Mouse (Mus musculus): ENCODE measurements around the gene Qrich1.
A peak's percentile ranks its signal among the peaks of the same experiment; 100 is the strongest.

Qrich1 gene

GRCm38 (mm10) chr9:108516380-108517251 lies at the start of gene Qrich1:
Qrich1 (plus strand) TSS chr9:108516806.
- peak; percentile 98 for ATAC-seq (ENCODE audit: insufficient number of reproducible peaks, low FRiP score, low TSS enrichment)

GRCm38 (mm10) chr9:108469430-108469829 lies 47.2 kb upstream of the Qrich1 start:
- ATAC-seq (ENCODE audit: insufficient number of reproducible peaks, low FRiP score, low TSS enrichment) = no peak

DNA sequence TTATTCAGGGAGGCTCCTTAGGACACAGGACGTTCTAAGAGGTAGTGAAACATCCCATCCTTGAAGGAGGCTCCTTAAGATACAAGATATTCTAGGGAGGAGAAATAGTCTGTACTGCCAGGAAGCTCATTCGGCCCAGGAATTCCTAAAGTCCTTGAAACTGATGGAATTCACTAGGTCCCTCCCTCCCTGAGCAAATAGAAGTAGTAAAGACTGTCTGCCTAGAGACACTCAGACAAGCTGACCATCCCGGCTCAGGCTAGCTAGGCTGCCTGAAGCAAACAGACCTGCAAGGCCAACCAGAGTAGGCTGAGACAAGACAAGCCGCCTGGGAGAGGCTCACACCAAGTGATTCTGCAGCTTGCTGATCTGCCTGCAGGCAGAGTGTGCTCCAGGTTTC lies 46.8 kb upstream of the Qrich1 start:
- no peak for ATAC-seq (ENCODE audit: insufficient number of reproducible peaks, low FRiP score, low TSS enrichment)

- ATAC-seq (ENCODE audit: insufficient number of reproducible peaks, low FRiP score, low TSS enrichment) = no peak
Observed at GRCm38 (mm10) chr9:108474528-108474927, 42.1 kb upstream of the Qrich1 start.

DNA sequence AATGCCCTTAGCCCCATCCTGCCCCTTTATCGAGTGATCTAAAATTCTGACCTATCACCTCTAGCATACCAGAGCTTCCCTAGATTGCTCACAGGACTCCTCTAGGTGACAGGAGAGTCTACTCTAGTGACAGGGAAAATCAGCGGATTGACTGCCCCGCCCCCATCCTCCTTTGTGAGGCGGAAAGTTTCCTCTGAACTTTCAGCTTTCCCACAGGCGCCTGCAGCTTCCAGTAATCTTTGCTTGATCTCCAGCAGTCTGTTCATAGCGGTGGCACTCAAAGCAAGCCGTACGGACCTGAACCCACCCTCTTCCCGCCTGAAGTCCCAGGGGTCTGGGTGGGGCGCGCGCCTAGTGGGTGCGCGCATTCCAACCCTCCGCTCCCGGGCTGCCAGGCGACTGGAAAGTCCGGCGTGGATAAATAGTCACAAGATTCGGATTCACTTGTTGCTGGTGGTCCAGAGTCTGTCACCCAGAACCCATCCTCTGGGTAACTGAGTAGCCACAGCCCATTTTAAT lies 37.9 kb upstream of the Qrich1 start:
- no peak for ATAC-seq (ENCODE audit: insufficient number of reproducible peaks, low FRiP score, low TSS enrichment)

DNA sequence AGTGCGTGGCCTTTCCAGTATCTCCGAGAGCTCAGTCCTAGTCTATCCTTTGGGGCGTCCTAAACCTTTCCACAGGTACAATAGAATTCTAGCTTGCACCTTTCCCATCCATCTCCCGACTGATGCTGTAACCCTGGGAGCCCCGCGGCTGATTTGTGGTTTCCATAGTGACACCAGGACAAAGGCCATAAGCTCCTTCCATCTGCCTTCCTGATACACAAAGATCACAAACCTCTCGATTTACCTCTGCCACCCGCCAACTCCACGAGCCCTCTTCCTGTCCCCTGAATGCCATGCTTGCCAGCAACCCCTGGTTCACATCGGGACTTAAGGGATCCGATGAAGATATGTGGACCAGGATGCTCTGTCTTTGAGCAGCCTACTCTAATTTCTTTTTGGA lies 37.4 kb upstream of the Qrich1 start:
- no peak for ATAC-seq (ENCODE audit: insufficient number of reproducible peaks, low FRiP score, low TSS enrichment)

- no peak for ATAC-seq (ENCODE audit: insufficient number of reproducible peaks, low FRiP score, low TSS enrichment)
Observed at GRCm38 (mm10) chr9:108479721-108480351, 36.8 kb upstream of the Qrich1 start, which contains the start of gene Lamb2. Lamb2 (plus strand) TSS chr9:108479736.

DNA sequence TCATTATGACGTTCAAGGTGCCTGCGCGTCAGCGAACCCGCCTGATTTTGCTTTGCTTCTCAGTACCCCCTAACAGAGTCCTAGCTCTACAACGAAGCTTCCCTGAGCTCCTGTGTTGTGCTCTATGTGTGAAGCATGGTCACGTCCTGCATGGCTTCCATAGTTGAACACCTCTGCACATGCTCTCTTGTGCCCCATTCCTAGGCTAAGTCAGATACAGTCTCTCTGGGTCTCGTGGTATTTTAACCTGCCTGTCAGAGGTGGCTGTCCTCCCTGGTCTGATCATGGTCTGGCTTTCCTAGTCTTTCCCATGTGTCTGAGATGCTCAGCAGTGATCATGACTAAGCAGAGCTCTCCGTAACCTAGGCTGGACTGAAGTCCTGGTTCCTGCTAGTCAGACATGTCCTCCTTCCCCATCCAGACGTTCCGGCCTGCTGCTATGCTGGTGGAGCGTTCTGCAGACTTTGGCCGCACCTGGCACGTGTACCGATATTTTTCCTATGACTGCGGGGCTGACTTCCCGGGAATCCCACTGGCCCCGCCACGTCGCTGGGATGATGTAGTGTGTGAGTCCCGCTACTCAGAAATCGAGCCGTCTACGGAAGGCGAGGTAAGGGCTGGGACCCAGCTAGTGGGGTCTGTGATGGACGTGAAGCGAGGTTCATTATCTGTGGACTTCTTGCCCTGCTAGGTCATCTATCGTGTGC lies 35.6 kb upstream of the Qrich1 start:
- ATAC-seq (ENCODE audit: insufficient number of reproducible peaks, low FRiP score, low TSS enrichment) = no peak

DNA sequence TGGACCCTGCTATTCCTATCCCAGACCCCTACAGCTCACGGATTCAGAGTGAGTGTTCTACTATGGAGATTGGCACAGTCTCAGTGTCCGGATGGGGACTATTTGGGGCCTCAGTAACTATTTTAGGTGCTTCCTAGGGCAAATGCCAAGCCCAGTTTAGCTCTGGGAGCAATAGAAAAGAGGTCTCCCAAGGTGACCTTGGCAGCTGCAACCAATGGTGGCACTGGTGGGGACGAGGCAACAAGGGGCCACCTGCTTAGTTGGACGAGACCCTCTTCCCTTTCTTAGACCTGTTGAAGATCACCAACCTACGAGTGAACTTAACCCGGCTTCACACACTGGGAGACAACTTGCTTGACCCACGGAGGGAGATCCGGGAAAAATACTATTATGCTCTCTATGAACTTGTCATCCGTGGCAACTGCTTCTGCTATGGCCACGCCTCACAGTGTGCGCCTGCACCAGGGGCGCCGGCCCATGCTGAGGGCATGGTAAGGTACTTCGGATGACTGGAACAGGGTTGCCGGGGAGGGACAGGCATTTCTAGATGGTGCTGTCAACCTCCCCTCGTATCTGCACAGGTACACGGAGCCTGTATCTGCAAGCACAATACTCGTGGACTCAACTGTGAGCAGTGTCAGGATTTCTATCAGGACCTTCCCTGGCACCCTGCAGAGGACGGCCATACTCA lies 34.9 kb upstream of the Qrich1 start:
- ATAC-seq (ENCODE audit: insufficient number of reproducible peaks, low FRiP score, low TSS enrichment) = no peak

- ATAC-seq (ENCODE audit: insufficient number of reproducible peaks, low FRiP score, low TSS enrichment) = no peak
Observed at GRCm38 (mm10) chr9:108483051-108483790, 33.4 kb upstream of the Qrich1 start.

DNA sequence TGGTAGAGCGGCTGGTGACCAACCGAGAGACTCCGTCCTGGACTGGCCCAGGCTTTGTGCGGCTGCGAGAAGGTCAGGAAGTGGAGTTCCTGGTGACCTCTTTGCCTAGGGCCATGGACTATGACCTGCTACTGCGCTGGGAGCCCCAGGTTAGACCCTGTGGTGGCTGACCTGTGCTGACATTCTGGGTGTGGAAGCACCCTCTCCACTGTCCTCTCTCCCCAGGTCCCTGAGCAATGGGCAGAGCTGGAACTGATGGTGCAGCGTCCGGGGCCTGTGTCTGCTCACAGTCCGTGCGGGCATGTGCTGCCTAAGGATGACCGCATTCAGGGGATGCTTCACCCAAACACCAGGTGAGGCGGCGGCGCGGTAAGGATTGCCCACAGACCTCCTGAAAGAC lies 32.6 kb upstream of the Qrich1 start:
- ATAC-seq (ENCODE audit: insufficient number of reproducible peaks, low FRiP score, low TSS enrichment) = no peak

DNA sequence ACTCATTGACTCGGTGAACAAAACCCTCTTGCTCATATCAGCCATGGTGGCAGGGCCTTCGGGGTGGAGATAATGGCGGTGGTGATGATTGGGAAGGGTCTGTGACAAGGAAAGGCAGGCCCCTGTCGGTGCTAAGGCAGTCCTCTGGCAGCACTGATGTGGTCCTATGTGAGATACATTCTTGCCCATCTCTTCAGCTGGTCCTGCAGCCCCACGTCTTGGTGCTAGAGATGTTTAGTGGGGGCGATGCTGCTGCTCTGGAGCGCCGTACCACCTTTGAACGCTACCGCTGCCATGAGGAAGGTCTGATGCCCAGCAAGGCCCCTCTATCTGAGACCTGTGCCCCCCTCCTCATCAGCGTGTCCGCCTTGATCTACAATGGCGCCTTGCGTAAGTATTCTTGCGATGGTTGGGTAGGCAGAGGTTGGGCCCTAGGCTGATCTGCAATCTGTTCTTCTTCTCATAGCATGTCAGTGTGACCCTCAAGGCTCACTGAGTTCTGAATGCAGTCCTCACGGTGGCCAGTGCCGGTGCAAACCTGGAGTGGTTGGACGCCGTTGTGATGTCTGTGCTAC lies 31.2 kb upstream of the Qrich1 start:
- ATAC-seq (ENCODE audit: insufficient number of reproducible peaks, low FRiP score, low TSS enrichment) = no peak

- ATAC-seq (ENCODE audit: insufficient number of reproducible peaks, low FRiP score, low TSS enrichment) = no peak
Observed at GRCm38 (mm10) chr9:108486973-108487530, 29.6 kb upstream of the Qrich1 start.

DNA sequence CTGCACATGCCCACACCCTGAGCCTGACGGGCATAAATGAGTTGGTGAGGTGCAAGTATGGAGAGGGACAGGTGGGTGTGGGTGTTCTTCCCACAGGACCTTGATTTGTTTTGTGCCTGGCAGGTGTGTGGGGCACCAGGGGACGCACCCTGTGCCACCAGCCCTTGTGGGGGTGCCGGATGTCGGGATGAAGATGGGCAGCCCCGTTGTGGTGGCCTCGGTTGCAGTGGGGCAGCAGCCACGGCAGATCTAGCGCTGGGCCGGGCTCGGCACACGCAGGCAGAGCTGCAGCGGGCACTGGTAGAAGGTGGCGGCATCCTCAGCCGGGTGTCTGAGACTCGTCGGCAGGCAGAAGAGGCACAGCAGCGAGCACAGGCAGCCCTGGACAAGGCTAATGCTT lies 28.2 kb upstream of the Qrich1 start:
- no peak for ATAC-seq (ENCODE audit: insufficient number of reproducible peaks, low FRiP score, low TSS enrichment)

DNA sequence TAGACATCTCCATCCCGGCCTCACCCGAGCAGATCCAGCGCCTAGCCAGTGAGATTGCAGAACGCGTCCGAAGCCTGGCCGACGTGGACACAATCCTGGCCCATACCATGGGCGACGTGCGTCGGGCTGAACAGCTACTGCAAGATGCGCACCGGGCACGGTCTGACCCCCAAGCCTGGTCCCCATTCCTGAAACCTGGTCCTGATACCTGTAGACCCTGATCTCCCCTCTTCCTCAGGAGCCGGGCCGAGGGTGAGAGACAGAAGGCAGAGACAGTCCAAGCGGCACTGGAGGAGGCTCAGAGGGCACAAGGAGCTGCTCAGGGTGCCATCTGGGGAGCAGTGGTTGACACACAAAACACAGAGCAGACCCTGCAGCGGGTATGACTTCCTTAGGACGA lies 27.4 kb upstream of the Qrich1 start:
- ATAC-seq (ENCODE audit: insufficient number of reproducible peaks, low FRiP score, low TSS enrichment) = no peak

DNA sequence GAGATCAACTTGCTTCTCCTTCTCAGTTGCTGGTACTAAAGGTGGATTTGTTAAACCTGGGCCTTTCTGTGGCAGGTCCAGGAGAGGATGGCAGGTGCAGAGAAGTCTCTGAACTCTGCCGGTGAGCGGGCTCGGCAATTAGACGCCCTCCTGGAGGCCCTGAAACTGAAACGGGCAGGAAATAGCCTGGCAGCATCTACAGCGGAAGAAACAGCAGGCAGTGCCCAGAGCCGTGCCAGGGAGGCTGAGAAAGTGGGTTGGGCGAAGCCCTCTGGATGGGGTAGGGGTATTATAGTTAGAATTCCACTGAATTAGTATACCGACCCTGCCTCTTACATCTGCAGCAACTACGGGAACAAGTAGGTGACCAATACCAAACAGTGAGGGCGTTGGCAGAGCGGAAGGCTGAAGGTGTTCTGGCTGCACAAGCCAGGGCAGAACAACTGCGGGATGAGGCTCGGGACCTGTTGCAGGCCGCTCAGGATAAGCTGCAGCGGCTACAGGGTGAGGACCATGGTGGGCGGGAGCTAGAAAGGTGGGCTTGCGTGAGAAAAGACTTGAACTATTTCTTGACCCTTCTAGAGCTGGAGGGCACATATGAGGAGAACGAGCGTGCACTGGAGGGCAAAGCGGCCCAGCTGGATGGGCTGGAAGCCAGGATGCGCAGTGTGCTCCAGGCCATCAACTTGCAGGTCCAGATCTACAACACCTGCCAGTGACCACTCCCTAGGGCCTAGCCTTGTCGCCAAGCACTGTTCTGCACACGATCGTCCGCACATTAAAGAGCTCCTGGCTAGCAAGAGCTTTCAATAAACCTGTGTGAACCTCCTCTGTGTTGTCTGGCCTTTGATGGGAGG lies 26.7 kb upstream of the Qrich1 start:
- ATAC-seq (ENCODE audit: insufficient number of reproducible peaks, low FRiP score, low TSS enrichment) = no peak; the same call in 1 of the 2 replicates

DNA sequence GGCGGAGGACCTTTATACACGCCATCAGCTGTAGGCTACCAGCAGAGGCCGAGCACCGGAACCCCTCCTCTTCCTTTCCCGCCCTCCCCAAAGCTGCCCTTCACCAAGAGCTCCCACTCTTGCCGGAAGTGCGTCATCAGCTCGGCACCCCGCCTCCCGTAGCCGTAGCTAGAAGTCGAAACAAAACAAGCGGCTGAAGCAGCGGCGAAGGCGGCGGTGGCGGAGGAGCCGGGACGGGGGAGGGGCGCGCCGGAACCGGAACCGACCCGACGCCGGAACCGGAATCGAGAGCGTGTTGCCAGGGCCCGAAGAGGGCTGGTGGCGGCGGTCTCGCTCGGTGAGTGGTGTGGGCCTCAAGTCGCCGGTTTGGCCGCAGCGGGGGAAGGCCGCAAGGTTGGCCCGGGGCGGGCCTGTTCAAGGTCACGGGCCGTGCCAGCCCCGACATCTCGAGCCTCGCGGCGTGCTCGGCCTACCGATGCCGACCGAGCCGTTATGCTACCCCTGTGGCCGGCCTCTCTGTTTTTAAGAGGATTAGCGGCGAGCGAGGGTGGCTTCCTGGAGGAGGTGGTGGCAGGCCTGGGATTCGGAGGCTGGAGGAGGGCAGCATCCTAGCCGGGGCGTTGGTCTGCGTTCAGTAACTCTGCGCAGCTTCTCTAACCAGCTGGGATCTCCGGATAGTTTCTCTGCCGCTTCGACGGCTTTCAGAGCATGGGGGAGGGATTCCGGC lies 25.9 kb upstream of the Qrich1 start, which contains the start of gene Usp19:
Gene Usp19 (plus strand): TSS at position 44 of the 727 bp plus-strand sequence.
- peak; percentile 90 for ATAC-seq (ENCODE audit: insufficient number of reproducible peaks, low FRiP score, low TSS enrichment)

DNA sequence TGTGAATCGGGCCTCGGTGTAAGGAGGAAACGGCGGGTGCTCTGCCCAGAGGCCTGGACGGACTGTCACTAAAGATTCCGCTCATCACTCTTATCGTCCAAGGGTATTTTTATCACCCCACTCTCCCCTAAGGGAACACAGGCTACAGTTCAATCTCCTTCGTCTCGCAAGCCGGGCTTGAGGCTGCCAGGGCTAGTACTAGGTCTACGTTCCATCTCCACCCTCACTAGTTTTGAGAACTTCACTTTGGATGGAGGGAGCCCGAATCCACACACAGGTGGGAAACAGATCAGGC lies 25.4 kb upstream of the Qrich1 start:
- ATAC-seq (ENCODE audit: insufficient number of reproducible peaks, low FRiP score, low TSS enrichment) = no peak
